Mouse (Mus musculus): ENCODE measurements around the gene Pln.

DNA sequence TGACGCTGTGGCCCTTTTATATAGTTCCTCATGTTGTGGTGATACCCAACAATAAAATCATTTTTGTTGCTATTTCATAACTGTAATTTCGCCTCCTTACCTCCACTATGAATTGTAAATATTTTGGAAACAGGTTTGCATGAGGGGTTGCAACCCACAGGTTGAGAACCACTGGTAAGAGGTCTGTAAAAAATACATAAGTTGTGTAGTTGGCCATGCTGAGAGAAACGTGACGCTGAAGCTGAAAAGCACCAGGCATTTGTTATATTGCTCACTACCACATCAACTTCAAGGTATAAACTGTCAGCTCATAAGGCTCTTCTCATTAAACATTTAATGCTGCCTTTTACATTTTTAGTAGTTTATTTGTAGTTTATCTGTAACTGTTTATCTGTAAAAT is 8.0 kb downstream of the Pln start:
- no peak for TF ChIP-seq CTCF (conservative IDR thresholded peaks at IDR 0.05; ENCODE audit: insufficient read depth, insufficient read length, low read depth, low read length)
- no peak for TF ChIP-seq POLR2A (IDR thresholded peaks at IDR 0.05; ENCODE audit: low read depth, low read length)

Measured in kidney, adult 2 months (tissue).